Mouse (Mus musculus): ENCODE measurements around the gene Abr. TPM values are rescaled to one million over a fixed set of nuclear protein-coding genes. Genes with fewer than 3 reads are reported as not detected.

Abr gene
- total RNA-seq, 2 experiments from 2014 or later, result 8.2 to 12.8 TPM

- DNase-seq (ENCODE audit: low spot score), result peak; percentile 82
Measured at GRCm38 (mm10) chr11:76494360-76495126, 127.6 kb downstream of the Abr start.

- no peak for DNase-seq (ENCODE audit: low spot score)
Measured at GRCm38 (mm10) chr11:76493811-76494274, 128.3 kb downstream of the Abr start.

- no peak for DNase-seq (ENCODE audit: low spot score)
Measured at GRCm38 (mm10) chr11:76493167-76493566, 128.9 kb downstream of the Abr start.

- DNase-seq (ENCODE audit: low spot score), result no peak
Measured at GRCm38 (mm10) chr11:76491817-76492216, 130.3 kb downstream of the Abr start.

- DNase-seq (ENCODE audit: low spot score), result no peak
Measured at GRCm38 (mm10) chr11:76489407-76489806, 132.7 kb downstream of the Abr start.

GRCm38 (mm10) chr11:76487024-76487423 lies 135.1 kb downstream of the Abr start:
- DNase-seq (ENCODE audit: low spot score), result no peak

- no peak for DNase-seq (ENCODE audit: low spot score)
Measured at GRCm38 (mm10) chr11:76484033-76484432, 138.1 kb downstream of the Abr start.

- no peak for DNase-seq (ENCODE audit: low spot score)
Measured at GRCm38 (mm10) chr11:76483171-76483727, 138.9 kb downstream of the Abr start.

- no peak for DNase-seq (ENCODE audit: low spot score)
Measured at GRCm38 (mm10) chr11:76482697-76483096, 139.4 kb downstream of the Abr start.

- DNase-seq (ENCODE audit: low spot score), result no peak
Measured at GRCm38 (mm10) chr11:76482183-76482582, 139.9 kb downstream of the Abr start.

- no peak for DNase-seq (ENCODE audit: low spot score)
Measured at GRCm38 (mm10) chr11:76479729-76480128, 142.4 kb downstream of the Abr start.

GRCm38 (mm10) chr11:76478676-76479655 lies 143.1 kb downstream of the Abr start:
- no peak for DNase-seq (ENCODE audit: low spot score)

GRCm38 (mm10) chr11:76477095-76477525 lies 145.0 kb downstream of the Abr start:
- no peak for DNase-seq (ENCODE audit: low spot score)

- DNase-seq (ENCODE audit: low spot score), result no peak
Measured at GRCm38 (mm10) chr11:76476376-76477094, 145.6 kb downstream of the Abr start.

- DNase-seq (ENCODE audit: low spot score), result no peak
Measured at GRCm38 (mm10) chr11:76472617-76473016, 149.5 kb downstream of the Abr start.

GRCm38 (mm10) chr11:76469311-76469998 lies 152.7 kb downstream of the Abr start:
- no peak for DNase-seq (ENCODE audit: low spot score)

- DNase-seq (ENCODE audit: low spot score), result no peak
Measured at GRCm38 (mm10) chr11:76468347-76468746, 153.8 kb downstream of the Abr start.

GRCm38 (mm10) chr11:76467487-76468005 lies 154.6 kb downstream of the Abr start:
- no peak for DNase-seq (ENCODE audit: low spot score)

- no peak for DNase-seq (ENCODE audit: low spot score)
Measured at GRCm38 (mm10) chr11:76467073-76467472, 155.0 kb downstream of the Abr start.

- DNase-seq (ENCODE audit: low spot score), result no peak
Measured at GRCm38 (mm10) chr11:76465879-76466278, 156.2 kb downstream of the Abr start.
